Mouse (Mus musculus): ENCODE results near the gene Ramp2. TPM values are rescaled to one million over a fixed set of nuclear protein-coding genes. Genes with fewer than 3 reads are reported as not detected.

Ramp2 gene
- total RNA-seq (2021), result 100 to 1,000 TPM; 146 to 180 TPM

DNA sequence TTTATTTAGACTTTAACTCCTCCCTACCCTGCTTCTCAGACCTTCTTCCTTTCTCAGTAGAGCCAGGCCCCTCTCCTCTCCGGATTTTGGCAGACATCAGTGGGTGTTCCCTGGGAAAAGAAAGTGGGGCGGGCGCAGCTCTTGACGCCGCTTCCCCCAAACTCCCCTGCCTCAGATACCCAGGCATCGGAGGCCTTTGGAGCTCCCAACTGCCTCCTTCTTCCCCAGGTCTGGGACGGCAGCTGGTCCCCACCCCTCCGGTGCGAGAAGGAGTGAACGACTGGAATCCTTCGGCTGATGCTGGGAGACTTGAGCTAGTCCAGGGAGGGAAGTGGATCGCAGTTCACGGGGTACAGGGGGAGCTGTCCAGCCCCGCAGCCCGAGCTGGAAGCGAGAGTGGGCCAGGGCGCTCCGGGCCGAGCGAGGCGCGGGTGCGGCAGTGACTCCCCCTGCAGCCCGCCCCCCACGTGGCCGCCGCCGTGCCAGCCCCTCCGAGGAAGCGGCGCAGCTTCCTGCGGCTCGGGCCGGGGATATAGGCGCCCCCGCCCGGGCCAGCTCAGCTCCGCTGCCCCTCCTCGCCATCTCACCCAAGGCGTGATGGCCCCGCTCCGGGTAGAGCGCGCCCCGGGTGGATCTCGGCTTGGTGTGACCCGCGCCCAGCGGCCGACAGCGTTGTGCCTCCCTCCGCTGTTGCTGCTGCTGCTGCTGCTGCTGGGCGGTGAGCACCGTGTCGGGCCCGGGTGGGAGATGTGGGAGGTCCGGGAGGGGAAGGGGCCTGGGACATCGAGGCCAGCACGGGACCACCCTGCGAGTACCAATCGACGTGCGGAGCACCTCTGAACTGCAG lies at the start of gene Ramp2:
Ramp2 (plus strand) TSS at position 174 of the 847 bp plus-strand sequence.
- DNase-seq, result peak; percentile 73 to 74

DNA sequence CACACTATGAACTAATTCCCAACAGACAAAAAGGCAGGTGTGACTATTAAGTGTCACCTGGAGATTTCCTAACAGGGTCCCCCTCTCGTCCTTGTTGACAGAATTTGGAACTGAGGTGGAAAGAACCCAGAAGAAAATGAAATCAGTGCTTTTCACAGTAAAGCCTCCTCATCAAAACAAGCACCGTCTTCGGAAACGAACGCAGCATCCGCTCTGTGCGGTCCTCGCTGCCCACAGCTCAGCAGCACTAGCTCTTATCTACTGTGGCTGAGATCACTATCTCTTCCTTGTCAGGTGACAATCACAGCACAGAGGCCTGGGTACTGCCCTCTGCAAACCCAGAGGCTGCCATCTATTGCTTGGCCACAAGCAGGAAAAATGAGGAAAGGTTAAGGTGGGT lies 49.7 kb upstream of the Ramp2 start:
- intact Hi-C loops (cut with DNase I), result no loop called here
- no peak for DNase-seq

More for the DNA sequence above, at the start of gene Ramp2:
- intact Hi-C loops (cut with DNase I), result loop anchor here (2.0 kb wide), 1 partner anchor 15 kb away; no protein-coding TSS in a partner anchor

DNA sequence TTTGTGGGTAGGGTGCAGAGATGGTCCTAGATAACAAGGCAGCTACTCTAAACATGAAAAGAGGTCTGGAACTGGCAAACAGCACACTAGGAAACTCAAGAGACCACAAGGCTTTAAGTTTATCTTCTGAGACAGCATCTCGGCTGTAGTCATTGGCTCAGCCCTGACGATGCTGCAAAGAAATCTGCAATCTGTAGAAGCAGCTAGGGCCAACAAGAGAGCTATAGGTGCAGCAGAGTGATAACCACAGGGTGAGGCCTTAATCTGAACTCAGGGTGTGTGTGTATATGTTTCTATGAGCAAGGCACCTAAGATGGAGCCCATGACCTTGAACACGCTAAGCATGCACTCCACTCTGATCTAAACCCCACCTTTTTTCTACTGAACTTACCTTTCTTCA lies 46.3 kb upstream of the Ramp2 start:
- intact Hi-C loops (cut with DNase I), result no loop called here
- DNase-seq, result no peak

DNA sequence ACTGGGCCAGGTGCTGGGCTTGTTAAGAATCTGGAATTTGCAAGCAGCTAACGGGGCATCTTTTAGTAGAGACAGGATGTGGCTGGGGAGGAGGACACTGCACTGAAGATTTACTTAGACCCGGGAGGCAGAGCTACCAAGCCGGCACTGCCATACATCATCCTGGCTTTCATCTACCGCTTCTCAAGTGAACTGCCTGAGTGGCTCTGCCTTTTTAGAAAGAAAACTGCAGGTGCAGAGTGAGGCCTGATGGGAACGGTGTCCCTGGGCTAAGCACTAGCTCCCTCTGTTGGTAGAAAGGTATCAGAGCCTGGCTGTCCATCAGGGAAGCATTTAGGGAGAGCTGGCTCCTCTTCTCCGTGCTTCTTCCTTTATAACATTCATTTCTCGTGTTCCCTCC lies 44.8 kb upstream of the Ramp2 start:
- DNase-seq, result peak in 1 of 2 experiments; percentile 65

DNA sequence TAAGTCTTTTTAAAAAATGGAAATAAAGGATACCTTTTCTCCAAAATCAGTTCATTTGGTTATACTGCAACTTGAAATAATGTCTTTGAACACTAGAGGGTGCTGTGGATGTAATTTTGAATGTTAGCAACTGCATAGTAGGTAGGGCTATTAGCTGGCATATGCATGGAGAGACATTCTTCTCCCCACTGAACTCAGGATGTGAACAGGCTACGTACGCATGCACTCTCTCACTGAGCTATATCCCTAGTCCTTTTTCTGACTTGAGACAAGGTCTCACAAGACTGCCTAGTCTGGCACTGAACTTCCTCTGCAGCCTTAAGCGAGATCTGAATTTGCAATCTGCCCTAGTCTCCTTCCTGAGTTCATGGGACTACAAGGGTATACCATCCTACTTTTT lies 33.9 kb upstream of the Ramp2 start:
- intact Hi-C loops (cut with DNase I), result loop anchor here (1.0 to 5.0 kb wide), 3 partner anchors 36 to 185 kb away; partner anchors contain the start of gene Becn1
- peak; percentile 71 to 82 for DNase-seq

More for the DNA sequence above, 44.8 kb upstream of the Ramp2 start:
- intact Hi-C loops (cut with DNase I), result no loop called here

DNA sequence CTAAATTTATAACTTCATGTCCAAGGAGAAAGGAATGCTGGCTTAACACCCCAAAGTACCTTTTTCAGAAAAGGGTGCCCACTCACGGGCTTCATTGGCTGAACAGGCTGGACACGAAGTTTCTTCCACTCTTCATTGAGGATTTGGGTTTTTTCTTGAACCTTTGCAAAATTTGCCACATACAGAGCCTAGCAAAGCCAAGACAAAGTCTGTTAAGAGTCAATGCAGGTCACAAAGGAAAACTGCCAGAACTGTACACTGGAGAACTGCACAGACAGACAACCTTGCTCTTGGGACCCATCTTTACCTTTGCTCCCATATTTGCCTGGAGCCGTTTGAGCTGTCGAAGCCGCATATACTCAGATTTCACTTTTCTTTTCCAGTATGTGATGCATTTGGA lies 28.9 kb upstream of the Ramp2 start:
- intact Hi-C loops (cut with DNase I), result no loop called here
- no peak for DNase-seq

DNA sequence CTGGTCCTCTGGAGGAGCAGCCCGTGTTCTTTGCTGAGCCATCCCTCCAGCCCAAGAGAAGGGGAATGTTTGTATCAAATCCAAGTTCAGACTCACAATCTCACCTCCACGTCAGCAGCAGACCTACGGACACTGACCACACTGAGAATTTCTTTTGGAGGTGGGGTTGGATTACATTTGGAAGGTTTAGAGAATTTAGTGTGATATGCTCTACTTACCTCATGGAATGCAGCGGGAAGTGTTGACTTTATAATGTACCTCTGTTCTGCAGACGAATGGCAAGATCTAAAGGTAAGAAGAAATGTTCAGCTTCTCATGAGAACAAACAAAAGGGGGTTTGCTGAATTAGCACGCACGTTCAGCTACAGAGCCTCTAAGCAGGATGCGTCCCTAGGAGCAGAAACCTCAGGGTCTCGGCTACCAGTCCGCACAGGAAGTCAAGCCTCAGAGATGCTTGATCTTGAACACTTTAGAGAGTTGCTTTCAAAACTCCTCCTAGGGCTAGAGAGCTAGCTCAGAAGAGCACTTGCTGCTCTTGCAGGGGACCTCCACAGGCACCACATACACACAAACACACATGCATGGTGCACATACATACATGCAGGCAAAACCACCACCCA lies 27.3 kb upstream of the Ramp2 start:
- DNase-seq, result no peak
- intact Hi-C loops (cut with DNase I), result no loop called here

DNA sequence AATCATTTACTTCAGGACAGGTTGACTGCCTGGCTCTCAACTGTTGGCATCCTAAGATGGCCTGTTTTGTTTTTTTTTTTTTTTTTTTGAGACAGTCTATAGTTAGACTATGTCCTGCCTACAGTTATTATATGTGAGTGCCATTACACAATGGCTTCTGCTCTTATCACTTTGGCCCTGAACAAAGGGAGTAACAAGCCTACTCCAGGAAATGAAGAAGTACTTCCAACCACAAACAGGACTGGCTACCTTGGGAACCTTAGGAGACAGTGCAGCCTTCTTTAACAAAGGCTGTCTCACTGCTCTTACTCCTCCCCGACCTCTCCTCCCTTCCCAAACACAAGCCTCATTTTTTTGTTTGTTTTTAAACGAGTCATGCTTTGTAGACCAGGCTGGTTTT lies 25.0 kb upstream of the Ramp2 start:
- intact Hi-C loops (cut with DNase I), result no loop called here
- no peak for DNase-seq

DNA sequence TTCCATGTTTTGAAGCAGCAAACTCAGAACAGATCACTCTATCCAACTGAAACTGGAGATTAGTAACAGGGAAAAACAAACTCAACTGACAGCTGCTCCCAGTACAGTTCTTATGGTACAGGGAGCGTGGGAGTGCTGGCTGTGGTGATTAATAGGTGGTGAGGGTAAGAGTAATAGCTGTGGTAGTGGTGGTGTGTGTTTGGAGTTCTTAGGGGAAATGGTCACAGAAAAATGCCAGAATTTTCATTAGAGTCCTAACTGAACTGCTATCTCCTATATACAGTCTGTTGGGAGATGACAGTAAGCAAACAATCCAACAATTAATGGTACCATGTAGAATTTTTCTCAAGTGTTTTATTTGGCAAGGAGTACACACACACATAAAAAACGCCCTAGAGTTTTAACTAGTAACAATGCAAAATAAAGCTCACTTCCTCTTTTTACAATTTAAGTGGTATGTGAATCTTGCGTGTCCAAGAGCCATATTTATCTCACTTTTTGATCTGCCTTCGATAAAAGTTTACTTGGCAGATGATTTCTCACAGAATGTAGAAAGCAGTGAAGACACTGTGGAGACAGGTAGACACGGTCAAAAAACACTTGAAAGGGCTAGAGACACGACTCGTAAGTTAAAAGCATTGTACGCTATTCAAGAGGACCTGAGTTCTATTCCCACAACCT lies 24.4 kb upstream of the Ramp2 start:
- intact Hi-C loops (cut with DNase I), result no loop called here
- DNase-seq, result no peak

DNA sequence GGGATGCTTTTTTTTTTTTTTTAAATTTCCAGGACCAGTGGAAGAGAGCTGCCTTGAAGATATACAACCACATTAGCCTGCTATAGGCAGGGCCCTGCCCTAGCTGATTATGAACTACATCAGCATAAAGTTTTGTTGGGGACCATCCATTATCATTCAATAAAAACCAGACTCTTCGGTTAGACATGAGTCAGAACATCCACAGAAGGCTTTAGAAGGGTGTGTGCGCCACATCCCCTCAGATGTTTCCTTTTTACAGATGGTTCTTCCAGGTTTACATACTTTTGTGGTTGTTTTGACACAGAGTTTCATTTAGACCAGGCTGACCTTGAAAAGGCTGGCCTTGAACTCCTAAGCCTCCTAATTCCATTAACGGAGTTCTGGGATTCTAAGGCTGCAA lies 21.5 kb upstream of the Ramp2 start:
- no peak for DNase-seq
- intact Hi-C loops (cut with DNase I), result no loop called here

DNA sequence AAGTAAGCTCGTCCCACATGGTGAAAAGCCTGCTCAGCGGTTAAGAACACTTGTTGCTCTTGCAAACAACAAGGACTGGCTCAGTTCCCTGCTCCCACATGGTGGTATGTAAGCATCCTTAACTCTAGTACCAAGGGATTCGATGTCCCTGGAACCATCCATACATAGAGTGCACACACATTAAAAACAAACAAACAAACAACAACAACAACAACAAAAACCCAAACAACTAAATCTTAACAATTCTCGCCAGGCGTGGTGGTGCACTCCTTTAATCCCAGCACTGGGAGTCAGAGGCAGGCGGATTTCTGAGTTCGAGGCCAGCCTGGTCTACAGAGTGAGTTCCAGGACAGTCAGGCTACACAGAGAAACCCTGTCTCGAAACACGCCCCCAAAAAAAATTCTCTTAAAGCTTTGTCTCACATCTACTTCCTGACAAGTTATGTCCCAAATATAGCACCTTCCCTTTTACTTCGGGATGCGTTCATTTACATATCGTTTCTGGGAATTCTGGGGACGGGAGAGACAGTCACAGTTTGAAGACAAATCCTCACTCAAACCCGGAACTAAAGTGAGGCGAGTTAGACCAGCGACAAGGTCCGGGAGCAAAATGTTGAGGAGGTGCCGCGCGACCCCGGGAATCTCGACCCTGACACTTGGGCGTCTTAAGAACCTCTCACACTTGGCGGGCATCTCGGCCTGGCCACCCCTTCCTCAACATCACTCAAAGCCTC lies 20.3 kb upstream of the Ramp2 start:
- intact Hi-C loops (cut with DNase I), result loop anchor here (1.0 kb wide), 1 partner anchor 23 kb away; no protein-coding TSS in a partner anchor
- peak in 1 of 2 experiments; percentile 14 for DNase-seq

DNA sequence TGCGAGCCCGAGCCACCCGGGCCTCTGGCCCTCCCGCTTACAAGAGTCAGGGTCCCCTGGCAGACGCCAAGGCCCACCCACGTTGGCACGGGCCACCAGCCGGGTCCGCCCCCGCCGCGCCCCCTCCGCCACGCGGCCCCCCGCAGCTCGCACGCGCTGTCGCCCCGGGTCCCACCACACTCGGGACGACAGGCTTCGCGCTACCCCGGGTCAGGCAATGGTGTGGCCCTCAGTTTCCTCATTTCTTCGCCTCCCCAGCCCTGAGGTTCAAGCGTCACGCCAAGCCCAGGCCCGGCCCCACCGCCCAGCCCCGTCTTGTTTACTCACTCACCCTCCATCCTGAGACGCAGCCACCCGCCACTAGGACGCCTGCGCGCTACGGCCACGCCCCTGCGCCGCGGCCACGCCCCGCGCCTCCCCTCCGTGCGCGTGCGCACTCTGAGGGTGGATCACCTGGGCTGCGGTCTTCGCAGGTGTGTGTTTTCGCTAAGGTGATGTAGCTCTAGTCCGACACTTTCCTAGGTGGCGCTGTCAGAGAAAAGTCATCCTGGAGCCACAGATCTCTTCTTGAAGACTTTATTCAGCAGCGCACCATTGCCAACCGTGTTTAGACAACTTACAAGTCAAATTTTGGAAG lies 19.6 kb upstream of the Ramp2 start, which contains the start of gene Ezh1:
Ezh1 (minus strand) TSS at position 399 of the 637 bp plus-strand sequence.
- intact Hi-C loops (cut with DNase I), result loop anchor here (1.0 kb wide), 1 partner anchor 22 kb away; no protein-coding TSS in a partner anchor
- peak; percentile 92 to 93 for DNase-seq

DNA sequence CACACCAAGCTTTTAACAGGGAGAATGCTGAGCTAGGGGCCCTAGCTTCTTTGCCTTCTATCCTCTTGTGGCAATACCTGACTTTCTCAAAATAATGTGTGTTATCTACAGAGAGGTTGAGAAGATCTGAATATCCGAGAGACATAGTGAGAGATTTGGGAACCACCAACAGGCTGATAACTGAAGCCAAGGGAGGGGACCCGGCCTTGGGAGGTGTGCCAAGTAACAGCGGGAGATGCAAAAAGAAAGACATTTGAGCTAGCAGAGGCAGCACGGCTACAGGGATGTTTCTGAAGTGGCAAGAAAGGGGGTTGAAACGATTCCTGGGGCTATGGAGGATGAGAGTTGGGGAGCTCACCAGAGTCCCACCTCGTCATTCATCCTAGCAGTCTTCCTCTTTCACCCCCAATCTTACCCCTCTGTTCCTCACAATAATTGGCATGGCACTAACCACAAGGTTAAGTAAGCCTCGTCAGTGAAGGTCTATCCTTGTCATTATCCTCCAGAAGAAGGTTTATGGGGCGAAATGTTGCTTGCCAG lies 16.4 kb upstream of the Ramp2 start:
- intact Hi-C loops (cut with DNase I), result no loop called here
- DNase-seq, result peak; percentile 36 to 52

DNA sequence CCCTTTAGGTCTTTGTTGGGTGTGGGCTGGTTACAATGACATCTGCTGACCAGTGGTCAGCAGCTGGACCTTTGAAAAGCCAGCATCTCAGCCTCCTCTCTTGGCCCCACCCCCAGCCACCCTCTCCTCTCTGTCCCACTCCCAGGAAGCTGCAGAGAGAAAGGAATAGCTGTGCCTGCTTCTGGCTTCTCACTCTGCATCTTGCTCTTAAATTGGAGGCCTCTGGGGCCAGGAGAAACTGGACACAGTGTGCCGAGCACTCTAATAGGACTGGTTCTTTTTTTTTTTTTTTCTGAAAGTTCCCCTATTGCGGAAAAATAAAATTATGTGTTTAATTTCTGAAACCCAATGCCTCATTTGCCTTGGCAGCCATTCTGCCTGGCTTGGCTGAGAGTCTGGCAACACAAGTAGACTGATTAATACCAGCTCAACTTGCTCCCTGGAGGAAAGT lies 15.7 kb upstream of the Ramp2 start:
- intact Hi-C loops (cut with DNase I), result loop anchor here (2.0 kb wide), 1 partner anchor 17 kb away; the partner anchor contains the start of gene Ramp2
- peak; percentile 64 to 65 for DNase-seq

DNA sequence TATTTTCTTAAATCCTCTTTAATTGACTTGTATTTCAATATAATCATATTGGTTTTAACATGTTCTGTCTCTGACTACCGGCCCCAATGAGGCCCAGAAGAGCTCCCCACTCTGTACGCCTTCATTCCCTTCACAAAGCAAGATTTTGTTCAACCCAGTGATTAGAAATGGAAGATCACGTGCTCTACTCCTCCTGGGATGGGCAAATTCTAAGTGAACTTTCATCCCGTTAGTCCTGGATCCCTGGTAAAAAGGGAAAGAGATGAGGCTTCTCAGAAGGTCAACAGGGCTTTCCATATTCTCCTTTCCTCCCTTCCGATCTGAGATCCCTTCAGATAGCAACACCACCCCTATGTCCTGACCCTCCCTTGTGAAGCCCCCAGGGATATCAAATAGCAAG lies 15.3 kb upstream of the Ramp2 start:
- intact Hi-C loops (cut with DNase I), result loop anchor here (2.0 kb wide), 1 partner anchor 16 kb away; the partner anchor contains the start of gene Ramp2

DNA sequence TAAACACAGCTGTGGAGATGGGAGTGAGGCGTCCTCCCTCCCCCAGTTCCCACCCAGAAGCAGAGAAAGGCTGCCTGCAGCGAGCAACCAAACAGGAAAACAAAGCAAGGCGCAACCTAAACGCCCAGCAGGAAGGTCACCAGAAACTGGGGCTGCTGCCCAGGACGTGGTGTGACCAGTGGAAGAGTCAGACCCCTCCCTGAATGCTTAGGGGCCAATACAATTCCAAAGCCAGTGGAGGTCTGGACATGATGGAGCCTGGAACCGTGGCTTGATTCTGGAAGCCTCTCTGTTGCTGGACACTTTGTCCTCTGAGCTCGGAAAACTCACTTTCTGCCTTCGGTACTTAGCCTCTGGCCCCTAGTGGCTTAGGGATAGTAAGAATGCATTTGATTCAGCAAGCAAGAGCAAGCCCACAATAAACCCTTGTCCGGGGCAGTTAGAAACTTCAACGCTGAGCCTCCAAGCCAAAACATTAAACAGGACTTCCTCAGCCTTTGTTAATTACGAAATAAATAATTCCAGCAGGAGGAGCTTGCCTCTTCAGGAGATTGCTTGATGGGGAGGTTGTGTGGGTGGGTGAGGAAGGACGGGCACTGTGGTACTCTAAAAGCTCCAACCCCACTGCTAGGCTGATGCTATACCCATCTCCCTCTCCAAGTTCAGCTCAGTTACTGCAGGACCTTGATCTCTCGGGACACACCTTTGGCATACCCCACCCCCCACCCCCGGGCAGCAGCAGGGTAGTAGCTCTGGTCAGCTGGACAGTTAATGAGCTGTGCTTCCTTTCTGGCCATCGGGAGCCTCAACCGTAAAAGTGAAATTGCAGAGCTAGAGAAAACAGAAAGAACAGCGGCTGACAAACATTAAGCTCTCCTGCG lies 14.6 kb upstream of the Ramp2 start:
- DNase-seq, result peak; percentile 84 to 85
- intact Hi-C loops (cut with DNase I), result loop anchor here (2.0 kb wide), 1 partner anchor 16 kb away; the partner anchor contains the start of gene Ramp2

More for the DNA sequence above, 15.3 kb upstream of the Ramp2 start:
- DNase-seq, result no peak

DNA sequence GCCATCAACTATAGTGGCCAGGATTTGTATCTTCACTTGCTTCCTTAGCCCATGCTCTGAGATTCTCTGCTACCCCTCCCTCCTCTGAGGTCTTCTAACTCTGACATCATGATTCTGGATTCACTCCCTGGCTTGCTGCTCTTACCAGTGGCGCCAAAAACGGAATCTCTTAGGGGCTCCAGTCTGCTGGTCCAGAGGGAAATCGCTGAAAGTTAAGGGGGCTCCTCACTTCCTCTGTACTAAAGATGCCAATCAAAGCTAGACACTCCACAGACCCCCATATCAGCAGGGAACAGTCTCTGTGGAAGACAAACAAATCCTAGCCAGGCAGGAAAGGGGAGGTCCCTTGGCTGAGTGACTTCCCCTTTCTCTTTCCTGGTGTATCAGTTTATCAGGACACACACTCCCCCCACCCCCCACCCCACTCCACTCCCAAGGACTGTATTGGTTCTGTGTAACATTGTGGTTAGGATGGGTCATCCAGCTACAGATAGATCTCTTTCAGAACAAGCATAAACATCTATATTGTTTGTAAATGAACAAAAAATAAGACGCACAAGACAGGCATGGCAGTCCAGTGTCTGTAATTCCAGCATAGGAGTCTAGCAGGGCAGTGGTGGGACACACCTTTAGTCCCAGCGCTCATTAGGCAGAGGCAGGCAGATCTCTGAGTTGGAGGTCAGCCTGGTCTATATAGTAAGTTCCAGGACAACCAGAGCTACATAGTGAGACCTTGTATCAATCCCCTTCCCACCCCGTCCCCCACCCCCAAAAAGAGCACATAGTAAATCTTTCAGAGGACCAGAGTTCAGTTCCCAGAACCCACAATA lies 13.6 kb upstream of the Ramp2 start:
- intact Hi-C loops (cut with DNase I), result no loop called here
- DNase-seq, result peak; percentile 75 to 78
